Mouse (Mus musculus) kidney, adult 18-20 months (tissue): ENCODE results near the gene Itprid1.

Experiments
- DNase-seq: peaks from one replicate; pipeline ENCODE4 v3.0.0; 2021

The Itprid1 gene

DNA sequence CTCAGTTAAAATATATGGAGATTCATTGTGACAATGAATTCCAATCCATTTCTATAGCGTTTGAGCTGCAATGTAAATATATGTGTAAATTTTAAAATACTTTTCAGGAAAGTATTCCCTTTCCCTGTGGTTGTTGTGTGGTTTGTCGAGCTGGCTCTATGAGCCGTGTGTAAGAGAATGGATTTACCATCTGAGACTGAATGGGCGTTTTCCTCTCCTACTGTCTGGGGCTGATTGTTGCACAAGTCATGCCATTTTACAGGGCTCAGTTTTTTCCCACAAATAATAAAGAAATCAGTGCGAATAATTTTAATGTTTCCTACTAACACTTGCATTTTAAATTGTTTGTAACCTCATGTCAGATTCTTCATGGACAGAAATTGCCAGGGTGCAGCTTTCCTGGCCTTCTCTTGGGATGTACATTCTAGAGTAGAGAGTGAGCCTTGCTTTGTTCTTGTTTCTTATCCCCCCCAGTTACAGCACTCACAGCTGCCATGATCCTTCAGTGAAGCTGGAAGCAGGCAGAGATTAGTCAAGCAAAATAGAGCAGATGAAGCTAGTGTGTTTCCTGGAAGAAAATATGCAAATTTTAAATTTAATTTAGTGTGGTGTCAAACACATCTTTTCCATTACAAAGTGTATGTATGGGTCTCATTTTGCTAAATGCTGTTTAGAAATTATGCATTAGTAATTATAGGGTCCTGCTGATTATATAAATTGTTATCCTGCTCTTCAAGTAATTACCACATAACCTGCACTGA is 65.1 kb downstream of the Itprid1 start:
- DNase-seq = no peak

DNA sequence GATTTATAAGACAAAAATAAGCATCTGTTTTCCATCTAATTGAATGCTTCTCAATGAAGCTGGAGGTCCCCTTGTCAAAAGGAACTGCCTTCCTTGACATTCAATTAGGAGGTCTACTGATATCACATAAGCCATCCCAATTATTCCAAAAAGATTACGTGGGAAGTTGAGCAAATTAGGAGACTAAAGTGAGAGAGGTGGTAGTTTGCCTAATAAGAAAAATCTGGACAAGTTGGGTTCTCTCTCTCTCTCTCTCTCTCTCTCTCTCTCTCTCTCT is 65.6 kb downstream of the Itprid1 start:
- no peak for DNase-seq

DNA sequence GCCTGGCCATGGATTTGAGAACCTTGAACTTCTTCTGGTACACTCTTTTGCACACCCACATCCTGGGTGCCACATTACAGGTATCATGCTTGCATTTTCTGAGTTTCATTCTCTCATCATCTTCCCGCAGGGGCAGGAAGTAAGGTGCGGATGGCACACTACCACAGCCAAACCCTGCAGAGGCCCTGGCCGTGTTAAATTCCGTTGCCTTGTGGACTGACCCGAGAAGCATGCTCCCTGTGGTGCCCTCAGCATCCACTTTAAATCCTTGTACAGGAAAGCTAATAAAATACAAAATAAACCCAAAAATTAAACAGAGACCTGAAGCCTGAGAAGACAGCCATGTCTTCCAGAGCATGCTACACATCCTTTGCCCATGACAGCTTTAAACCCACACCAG is 82.5 kb downstream of the Itprid1 start:
- DNase-seq = no peak

DNA sequence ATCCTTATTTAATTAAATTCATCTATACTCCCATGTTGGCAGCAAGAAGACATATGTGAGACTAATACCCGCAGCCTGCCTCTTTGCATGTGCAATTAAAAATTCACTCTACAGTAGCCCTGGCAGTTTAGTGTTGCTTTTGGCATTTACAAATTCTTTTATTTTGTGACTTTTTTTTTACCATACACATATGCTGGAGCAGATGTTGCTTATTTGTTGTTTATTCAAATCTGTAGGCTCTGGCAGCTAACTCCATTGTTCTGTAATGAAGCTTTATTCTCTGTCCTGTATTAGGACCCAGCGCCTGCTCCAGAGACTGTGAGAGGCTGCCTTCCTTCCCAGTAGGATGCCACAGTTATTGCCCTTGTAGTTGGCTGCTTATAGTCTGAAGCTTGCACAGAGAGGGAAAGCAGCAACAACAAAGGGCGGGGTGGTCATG is 83.6 kb downstream of the Itprid1 start:
- no peak for DNase-seq

DNA sequence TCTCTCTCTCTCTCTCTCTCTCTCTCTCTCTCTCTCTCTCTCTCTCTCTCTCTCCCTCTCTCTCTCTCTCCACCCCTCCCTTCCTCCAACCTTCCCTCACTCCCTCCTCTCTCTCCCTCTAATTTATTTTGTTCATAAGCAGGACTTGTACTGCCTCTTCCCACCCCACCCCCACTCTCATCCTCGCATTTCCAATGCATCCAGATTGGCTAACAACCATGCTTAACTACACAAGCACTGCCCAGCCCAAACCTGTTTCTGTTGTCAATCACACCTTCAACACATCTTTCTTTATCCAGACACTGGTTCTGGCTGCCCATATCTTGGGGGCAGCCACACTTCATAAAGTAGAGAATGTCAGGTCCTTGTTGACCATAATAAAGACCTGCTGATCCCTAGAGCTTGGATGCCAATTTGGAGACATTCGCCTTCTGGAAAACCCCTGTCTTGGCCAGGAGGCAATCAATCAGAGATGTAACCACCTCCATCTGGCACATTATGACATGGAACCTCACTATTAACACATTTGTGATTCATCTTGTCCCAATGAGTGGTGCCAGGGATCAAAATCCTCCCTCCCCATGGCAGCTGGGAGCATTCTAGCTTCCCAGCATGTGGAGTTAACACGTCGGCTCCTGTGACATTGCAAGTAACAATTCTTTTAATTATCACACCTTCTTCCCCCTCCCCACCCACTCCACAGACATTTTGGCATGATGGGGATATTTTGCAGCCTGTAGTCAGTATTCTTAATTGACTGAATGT is 84.4 kb downstream of the Itprid1 start:
- DNase-seq = no peak

DNA sequence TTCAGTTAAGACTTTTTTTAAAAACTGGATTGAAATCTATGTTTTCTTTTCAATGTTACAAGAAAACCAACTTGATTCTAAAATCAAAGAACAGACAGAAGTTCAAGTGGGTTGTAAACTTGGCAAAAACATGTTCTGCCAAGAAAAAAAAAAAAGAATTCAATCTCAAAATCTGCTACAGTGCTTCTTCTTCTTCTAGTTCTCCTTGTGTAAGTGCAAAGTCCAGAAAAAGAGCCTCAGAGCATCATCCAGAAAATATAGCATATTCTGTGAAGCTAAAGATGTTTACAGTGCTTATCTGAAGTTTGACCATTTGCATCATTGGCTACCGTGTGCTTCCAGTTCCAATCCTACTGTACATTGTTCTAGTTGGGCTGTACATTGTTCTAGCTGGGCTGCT is 108.0 kb downstream of the Itprid1 start:
- DNase-seq = no peak

DNA sequence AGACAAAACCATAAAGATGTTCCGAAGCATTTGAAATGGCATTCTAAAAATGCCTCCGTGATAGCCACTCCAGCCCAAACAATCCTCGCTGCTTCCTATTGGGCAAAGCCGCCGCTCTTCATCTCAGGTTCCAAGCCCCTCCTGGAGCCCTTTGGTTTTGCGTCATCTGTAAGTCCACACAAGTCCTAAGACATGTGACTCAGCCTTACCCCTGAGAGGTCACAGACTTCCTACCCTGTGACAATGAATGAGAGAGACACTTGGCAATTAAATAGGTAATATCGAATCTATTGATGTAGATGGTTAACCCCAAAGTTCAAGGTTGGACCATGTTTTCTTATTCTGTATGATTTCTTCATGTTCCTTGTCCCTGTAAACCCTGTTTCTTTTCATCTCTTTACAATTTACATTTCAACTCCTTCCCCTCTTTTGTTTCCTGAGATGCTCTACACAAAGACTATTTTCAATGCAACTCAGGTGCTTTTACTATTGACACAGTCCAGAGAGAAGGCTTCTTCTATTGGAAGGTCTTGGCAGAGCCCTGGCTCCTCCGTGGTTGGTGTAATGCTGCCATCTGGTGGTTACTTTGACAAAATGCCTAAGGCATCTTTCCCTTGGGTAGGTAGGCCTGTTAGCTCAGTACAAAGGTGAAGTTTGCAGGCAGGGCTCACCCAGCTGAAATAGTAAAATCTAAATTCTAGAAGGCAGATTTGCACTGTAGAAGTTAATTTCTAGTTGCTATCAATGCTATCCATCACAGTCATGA is 113.8 kb downstream of the Itprid1 start:
- peak; percentile 39 for DNase-seq

DNA sequence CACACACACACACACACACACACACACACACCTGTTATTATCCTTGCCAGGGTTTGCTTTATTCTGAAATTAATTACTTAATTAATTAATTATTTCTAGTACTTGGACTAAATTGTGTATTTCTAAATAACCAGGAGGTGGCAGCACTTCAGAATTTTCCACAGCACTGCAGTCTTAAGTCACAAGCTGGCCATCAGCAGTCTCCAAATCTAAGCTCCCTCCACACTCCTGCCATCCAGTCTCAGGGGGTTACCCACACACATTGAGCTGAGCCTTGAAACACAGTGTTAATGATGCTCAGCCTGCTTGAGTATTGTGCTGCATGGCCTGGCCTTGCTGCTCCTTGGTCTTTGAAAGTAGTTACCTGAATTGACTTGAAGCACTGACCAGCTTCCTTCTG is 136.3 kb downstream of the Itprid1 start:
- DNase-seq = no peak

DNA sequence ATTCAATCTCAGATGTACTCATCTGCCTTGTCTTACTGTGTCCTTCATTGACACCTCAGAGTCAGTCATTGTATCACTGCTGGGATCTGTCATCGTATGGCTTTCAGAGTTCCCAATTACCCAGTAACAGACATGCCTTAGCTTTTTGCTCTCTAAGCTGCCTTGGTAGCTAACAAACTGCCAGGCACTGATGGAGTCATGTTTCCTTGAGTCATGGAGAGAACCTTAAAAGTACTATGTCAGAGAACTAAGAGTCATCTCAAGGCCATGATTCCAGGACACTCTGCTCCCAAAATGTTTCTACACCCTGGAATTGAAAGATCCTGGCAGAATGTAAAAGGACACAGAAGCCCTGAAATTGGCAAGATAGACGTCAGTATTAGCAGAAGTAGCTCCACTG is 143.1 kb downstream of the Itprid1 start:
- no peak for DNase-seq

DNA sequence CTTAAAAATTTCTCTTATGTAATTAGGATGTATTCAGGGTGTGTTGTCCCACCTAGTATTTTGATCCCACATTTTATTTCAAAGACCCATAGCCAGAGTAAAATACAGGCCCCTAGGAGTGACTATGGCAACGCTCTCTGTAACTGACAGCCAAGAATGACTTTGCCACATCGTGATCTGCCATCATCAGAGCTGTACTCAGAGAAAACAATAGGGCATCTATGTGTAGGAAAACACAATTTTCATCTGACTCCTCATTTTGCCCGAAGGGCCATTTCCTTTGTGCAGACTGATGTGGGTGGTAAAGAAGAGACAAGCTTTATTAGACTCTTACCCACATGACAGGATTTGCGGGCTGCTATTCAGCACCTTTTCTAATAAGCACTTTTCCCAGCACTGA is 172.0 kb downstream of the Itprid1 start:
- no peak for DNase-seq

DNA sequence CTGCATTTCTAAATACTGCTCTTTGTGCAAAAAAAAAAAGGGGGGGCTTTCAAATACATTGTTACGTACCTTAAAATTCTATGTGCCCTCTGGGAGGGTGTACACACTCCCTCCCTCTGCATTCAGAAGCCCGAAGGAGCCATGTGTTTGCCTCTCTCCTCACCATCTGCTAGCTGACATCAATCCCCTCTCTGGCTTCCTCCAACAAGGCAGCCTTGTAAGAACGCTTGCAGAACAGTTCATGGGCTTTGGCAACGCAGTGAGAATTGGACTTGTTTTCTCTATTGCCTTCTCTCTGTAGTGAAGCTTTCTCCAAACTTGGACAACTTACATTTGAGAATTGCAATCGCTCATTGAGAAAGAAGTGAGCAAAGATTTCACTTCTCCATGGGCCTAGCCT is 175.7 kb downstream of the Itprid1 start:
- no peak for DNase-seq

DNA sequence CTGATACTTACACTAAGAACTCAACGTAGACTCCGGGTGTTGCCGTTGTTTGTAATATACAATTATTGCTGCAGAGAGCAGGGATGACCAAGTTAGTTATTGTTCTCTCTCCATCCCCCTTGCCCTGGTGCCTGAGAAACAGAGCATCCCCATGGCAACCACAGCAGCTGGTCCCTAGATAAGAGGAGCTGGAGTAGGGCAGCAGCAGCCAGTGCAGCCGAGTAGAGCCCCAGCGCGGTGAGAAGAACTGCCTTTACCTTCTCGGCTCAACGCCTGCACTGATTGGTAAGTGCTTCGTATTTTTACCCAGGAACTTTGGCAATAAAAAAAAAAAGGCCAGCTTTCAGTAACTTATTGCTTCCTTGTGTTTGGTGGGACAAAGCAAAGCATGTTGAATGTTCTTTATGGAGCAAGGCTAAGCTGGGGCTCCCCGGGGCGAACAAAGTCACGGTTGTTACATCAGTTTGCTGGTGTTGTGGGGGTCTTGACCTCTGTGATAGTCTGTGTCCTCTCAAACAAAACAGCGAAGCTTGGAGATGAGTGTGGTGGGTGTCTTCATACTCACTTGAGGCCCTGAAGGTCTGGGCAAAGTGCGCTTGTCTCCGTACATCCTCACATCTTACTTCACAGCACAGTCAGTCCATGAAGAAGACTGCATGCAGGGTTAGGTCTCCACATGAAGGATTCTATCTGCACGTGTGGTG is 180.7 kb downstream of the Itprid1 start, which contains the start of gene Ppp1r17:
TSS of gene Ppp1r17 (plus strand) at position 207 of the 704 bp plus-strand sequence.
- no peak for DNase-seq

DNA sequence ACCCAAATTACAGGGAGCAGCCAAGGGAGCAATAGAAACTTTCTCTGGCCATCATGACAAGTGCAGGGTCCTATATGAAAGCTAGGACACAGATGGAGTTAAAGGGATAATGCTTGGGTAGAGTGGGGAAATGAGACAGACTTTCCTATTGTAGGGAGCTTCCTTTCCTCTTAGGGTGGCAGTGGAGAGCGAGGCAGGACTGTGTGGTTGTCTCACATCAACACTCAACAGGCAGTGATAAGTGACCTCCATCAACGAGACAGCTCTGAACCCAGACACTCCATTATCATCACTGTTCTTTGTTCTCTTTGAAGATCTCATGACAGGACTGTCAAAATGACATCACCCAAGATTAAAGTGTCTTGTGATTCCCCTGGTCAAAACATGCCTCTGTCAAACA is 182.9 kb downstream of the Itprid1 start:
- DNase-seq = no peak

DNA sequence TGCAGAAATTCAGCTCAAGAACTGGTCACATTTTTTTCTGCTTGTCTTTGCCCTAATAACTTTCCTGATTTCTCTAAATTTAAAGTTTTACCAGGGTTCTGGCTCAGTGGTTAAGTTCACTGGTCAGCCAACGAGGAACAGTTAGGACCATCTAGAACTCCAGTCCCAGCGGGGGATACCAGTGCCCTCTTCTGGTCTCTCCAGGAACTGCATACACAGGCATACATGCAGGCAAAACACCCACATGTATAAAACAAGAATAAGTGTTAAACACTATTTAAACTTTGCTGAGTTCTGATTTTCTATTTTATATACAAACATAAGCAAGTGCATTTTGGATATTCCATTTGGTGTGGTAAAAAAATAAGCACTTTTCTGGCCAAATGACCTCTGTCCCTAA is 188.8 kb downstream of the Itprid1 start:
- DNase-seq = no peak

DNA sequence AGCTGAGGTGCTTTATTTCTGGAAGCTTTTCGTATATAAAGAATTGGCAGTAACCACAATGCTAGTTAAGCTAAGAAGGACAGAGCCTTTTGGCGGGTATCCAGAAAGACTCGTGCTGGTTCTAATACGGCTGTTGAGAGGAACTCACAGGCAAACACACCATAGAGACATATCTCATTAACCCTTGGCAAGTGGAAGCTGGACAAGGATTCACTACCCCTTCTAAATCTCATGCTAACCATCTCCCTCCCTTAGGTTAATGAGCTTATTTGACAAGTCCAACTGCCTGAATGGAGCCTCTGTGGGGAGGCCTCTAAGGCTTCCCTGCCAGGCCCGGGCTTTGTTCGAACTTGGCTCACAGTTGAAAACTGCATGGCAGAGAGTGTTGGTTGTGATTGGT is 190.6 kb downstream of the Itprid1 start:
- no peak for DNase-seq

DNA sequence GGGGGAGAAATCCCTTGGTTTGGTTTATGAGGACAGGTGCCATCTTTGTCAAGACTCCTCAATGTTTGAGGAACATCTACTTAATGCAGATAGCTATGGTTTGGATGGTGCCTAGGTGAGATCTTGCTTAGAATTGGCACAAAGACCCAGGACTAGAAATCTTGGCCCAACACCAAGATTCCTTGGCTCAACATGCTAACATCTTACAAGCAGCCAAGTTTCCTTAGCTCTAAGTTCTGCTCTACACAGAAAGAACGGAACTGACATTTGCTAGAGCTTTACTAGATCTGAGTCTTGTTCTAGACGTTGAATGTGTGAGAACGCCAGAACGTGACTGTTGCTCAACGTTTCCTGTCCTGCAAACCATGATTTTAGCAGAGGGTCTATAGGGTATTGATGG is 191.3 kb downstream of the Itprid1 start:
- no peak for DNase-seq
